Mouse (Mus musculus) MEL (cell line): ENCODE data around the gene Ssmem1. TPM values are rescaled to one million over a fixed set of nuclear protein-coding genes. Genes with fewer than 3 reads are reported as not detected.

Experiments used
- DNase-seq: peaks from one replicate; pipeline ENCODE4 v3.0.0; 2011; ENCODE audit warnings: low read depth, low spot score
- H3K27ac ChIP-seq: 2 replicates; pipeline ENCODE4 v1.5.1; 2012; ENCODE audit warnings: low read depth, mild to moderate bottlenecking, control low read depth, low read length, moderate library complexity; ENCODE audit not compliant: control insufficient read depth
- H3K27me3 ChIP-seq, 2 experiments: fragments of 150-350 bp in 1 of 2; sonication (generic) in 1 of 2; 2 replicates each; pipeline ENCODE4 v1.6.1; 2012; ENCODE audit warnings: low read length in 2 of 2, mild to moderate bottlenecking in 2 of 2, improper control_type of control experiment in 1 of 2, moderate library complexity in 1 of 2; ENCODE audit not compliant: insufficient read depth in 2 of 2, control insufficient read depth in 1 of 2
- H3K36me3 ChIP-seq, 2 experiments: 2 replicates each; pipeline ENCODE4 v1.6.1; 2012 to 2014; ENCODE audit warnings: low read length in 2 of 2, improper control_type of control experiment in 1 of 2, inconsistent platforms in 1 of 2, mild to moderate bottlenecking in 1 of 2; ENCODE audit not compliant: insufficient read depth in 2 of 2, control insufficient read depth in 1 of 2
- H3K4me1 ChIP-seq, 2 experiments: fragments of 150-350 bp in 1 of 2; sonication (generic) in 1 of 2; 2 replicates each; pipeline ENCODE4 v1.6.1; 2012; ENCODE audit warnings: low read length in 2 of 2, improper control_type of control experiment in 1 of 2, mild to moderate bottlenecking in 1 of 2; ENCODE audit not compliant: insufficient read depth in 2 of 2, control insufficient read depth in 1 of 2
- H3K4me3 ChIP-seq, 2 experiments: fragments of 150-350 bp in 1 of 2; sonication (generic) in 1 of 2; 2 replicates each; pipeline ENCODE4 v1.5.1; 2012; ENCODE audit warnings: low read depth in 2 of 2, low read length in 2 of 2, mild to moderate bottlenecking in 2 of 2, moderate library complexity in 2 of 2, control low read depth in 1 of 2, improper control_type of control experiment in 1 of 2; ENCODE audit not compliant: control insufficient read depth in 1 of 2, insufficient read depth in 1 of 2
- H3K79me2 ChIP-seq: 2 replicates; pipeline ENCODE4 v1.6.1; 2012; ENCODE audit warnings: mild to moderate bottlenecking, low read length, moderate library complexity; ENCODE audit not compliant: control insufficient read depth, poor library complexity, insufficient read depth
- H3K9ac ChIP-seq: 2 replicates; pipeline ENCODE4 v1.6.1; 2012; ENCODE audit warnings: low read depth, mild to moderate bottlenecking, control low read depth, low read length, moderate library complexity; ENCODE audit not compliant: control insufficient read depth, poor library complexity, severe bottlenecking
- H3K9me3 ChIP-seq: fragments of 150-350 bp; sonication (generic); replicated peaks from 2 replicates; pipeline ENCODE4 v1.6.1; 2012; ENCODE audit warnings: mild to moderate bottlenecking, low read length, improper control_type of control experiment, moderate library complexity; ENCODE audit not compliant: insufficient read depth
- CHD1 ChIP-seq: IDR thresholded peaks from 2 replicates; pipeline ENCODE4 v1.6.1; 2012; ENCODE audit warnings: low read depth, mild to moderate bottlenecking, inconsistent platforms, low read length, improper control_type of control experiment
- CHD2 ChIP-seq: IDR thresholded peaks from 2 replicates; pipeline ENCODE4 v1.6.1; 2011; ENCODE audit warnings: low read length, improper control_type of control experiment
- CTCF ChIP-seq, 3 experiments: IDR thresholded peaks in 2 of 3; conservative IDR thresholded peaks in 1 of 3; 2 replicates each; pipeline ENCODE4 v1.5.1; 2011 to 2012; ENCODE audit warnings: low read length in 3 of 3, low read depth in 2 of 3, mild to moderate bottlenecking in 2 of 3, improper control_type of control experiment in 1 of 3, inconsistent platforms in 1 of 3, mixed read lengths in 1 of 3, moderate library complexity in 1 of 3; ENCODE audit not compliant: control insufficient read depth in 1 of 3, insufficient read depth in 1 of 3, poor library complexity in 1 of 3, severe bottlenecking in 1 of 3
- E2F4 ChIP-seq: IDR thresholded peaks from 2 replicates; pipeline ENCODE4 v1.6.1; 2011; ENCODE audit warnings: low read depth, low read length, improper control_type of control experiment, borderline replicate concordance
- ELF1 ChIP-seq: IDR thresholded peaks from 2 replicates; pipeline ENCODE4 v1.6.1; 2014; ENCODE audit warnings: low read depth, mild to moderate bottlenecking, inconsistent platforms, low read length, improper control_type of control experiment, moderate library complexity
- ETS1 ChIP-seq: IDR thresholded peaks from 2 replicates; pipeline ENCODE4 v1.6.1; 2012; ENCODE audit warnings: low read depth, mild to moderate bottlenecking, inconsistent platforms, low read length, improper control_type of control experiment, moderate library complexity
- GABPA ChIP-seq: IDR thresholded peaks from 2 replicates; pipeline ENCODE4 v1.6.1; 2012; ENCODE audit warnings: low read depth, mild to moderate bottlenecking, inconsistent platforms, low read length, improper control_type of control experiment, moderate library complexity
- GATA1 ChIP-seq: IDR thresholded peaks from 2 replicates; pipeline ENCODE4 v1.6.1; 2011; ENCODE audit warnings: low read depth, low read length, improper control_type of control experiment
- JUND ChIP-seq: IDR thresholded peaks from 2 replicates; pipeline ENCODE4 v1.6.1; 2011; ENCODE audit warnings: low read depth, mild to moderate bottlenecking, improper control_type of control experiment, low read length
- KAT2A ChIP-seq: conservative IDR thresholded peaks from 2 replicates; pipeline ENCODE4 v1.6.1; 2012; ENCODE audit warnings: low read depth, low read length, improper control_type of control experiment, inconsistent platforms
- MAZ ChIP-seq: IDR thresholded peaks from 2 replicates; pipeline ENCODE4 v1.6.1; 2012; ENCODE audit warnings: low read depth, mild to moderate bottlenecking, inconsistent platforms, low read length, improper control_type of control experiment
- MYB ChIP-seq: IDR thresholded peaks from 2 replicates; pipeline ENCODE4 v1.6.1; 2011; ENCODE audit warnings: mild to moderate bottlenecking, low read depth, low read length, improper control_type of control experiment
- NELFE ChIP-seq: IDR thresholded peaks from 2 replicates; pipeline ENCODE4 v1.6.1; 2011; ENCODE audit warnings: low read depth, low read length, improper control_type of control experiment
- NRF1 ChIP-seq: IDR thresholded peaks from 2 replicates; pipeline ENCODE4 v1.6.1; 2014; ENCODE audit warnings: low read depth, mild to moderate bottlenecking, inconsistent platforms, low read length, improper control_type of control experiment, moderate library complexity; ENCODE audit not compliant: poor library complexity, insufficient read depth, severe bottlenecking
- POLR2A ChIP-seq, 2 experiments: IDR thresholded peaks; 2 replicates each; pipeline ENCODE4 v1.6.1; 2011 to 2012; ENCODE audit warnings: low read length in 2 of 2, mild to moderate bottlenecking in 2 of 2, control low read depth in 1 of 2, improper control_type of control experiment in 1 of 2, low read depth in 1 of 2, moderate library complexity in 1 of 2; ENCODE audit not compliant: control insufficient read depth in 1 of 2, insufficient read depth in 1 of 2, poor library complexity in 1 of 2
- POLR2AphosphoS2 ChIP-seq: IDR thresholded peaks from 2 replicates; pipeline ENCODE4 v1.6.1; 2011; ENCODE audit warnings: low read length, improper control_type of control experiment
- POLR2AphosphoS5 ChIP-seq: IDR thresholded peaks from 2 replicates; pipeline ENCODE4 v1.6.1; 2012; ENCODE audit warnings: low read depth, borderline replicate concordance, mild to moderate bottlenecking, inconsistent platforms, low read length, moderate library complexity, mixed read lengths
- RAD21 ChIP-seq: IDR thresholded peaks from 2 replicates; pipeline ENCODE4 v1.6.1; 2011; ENCODE audit warnings: mild to moderate bottlenecking, low read depth, low read length, improper control_type of control experiment
- RCOR1 ChIP-seq: IDR thresholded peaks from 2 replicates; pipeline ENCODE4 v1.6.1; 2012; ENCODE audit warnings: low read depth, mild to moderate bottlenecking, inconsistent platforms, low read length, improper control_type of control experiment
- TAL1 ChIP-seq: IDR thresholded peaks from 2 replicates; pipeline ENCODE4 v1.6.1; 2012; ENCODE audit warnings: mild to moderate bottlenecking, inconsistent platforms, low read length, moderate library complexity, mixed read lengths
- TCF12 ChIP-seq: IDR thresholded peaks from 2 replicates; pipeline ENCODE4 v1.6.1; 2014; ENCODE audit warnings: low read depth, mild to moderate bottlenecking, inconsistent platforms, low read length, improper control_type of control experiment, moderate library complexity
- ZC3H11A ChIP-seq: IDR thresholded peaks from 2 replicates; pipeline ENCODE4 v1.6.1; 2012; ENCODE audit warnings: low read depth, mild to moderate bottlenecking, inconsistent platforms, low read length, improper control_type of control experiment
- ZKSCAN1 ChIP-seq: IDR thresholded peaks from 2 replicates; pipeline ENCODE4 v1.6.1; 2012; ENCODE audit warnings: low read depth, mild to moderate bottlenecking, inconsistent platforms, low read length, improper control_type of control experiment, moderate library complexity
- polyA plus RNA-seq, 2 experiments: library from polyadenylated mRNA; stranded (reverse) in 1 of 2; unstranded in 1 of 2; fragments of >175 nt in 1 of 2; fragments of >200 nt in 1 of 2; gene quantifications; 2 replicates each; pipeline versions ENCODE4 v1.2.1 to v1.2.4; 2012; ENCODE audit warnings: low replicate concordance in 2 of 2, low read depth in 1 of 2; ENCODE audit not compliant: insufficient read length in 2 of 2, insufficient read depth in 1 of 2, missing spikeins in 1 of 2
- total RNA-seq: library from RNA; depleted of rRNA; stranded (reverse); fragments of 300-350 nt; gene quantifications from 2 replicates; pipeline ENCODE4 v1.2.3, GENCODE M21; 2012

The Ssmem1 gene
- total and polyA plus RNA-seq, 3 experiments = 0.08 to 0.13 TPM; not detected in 1

DNA sequence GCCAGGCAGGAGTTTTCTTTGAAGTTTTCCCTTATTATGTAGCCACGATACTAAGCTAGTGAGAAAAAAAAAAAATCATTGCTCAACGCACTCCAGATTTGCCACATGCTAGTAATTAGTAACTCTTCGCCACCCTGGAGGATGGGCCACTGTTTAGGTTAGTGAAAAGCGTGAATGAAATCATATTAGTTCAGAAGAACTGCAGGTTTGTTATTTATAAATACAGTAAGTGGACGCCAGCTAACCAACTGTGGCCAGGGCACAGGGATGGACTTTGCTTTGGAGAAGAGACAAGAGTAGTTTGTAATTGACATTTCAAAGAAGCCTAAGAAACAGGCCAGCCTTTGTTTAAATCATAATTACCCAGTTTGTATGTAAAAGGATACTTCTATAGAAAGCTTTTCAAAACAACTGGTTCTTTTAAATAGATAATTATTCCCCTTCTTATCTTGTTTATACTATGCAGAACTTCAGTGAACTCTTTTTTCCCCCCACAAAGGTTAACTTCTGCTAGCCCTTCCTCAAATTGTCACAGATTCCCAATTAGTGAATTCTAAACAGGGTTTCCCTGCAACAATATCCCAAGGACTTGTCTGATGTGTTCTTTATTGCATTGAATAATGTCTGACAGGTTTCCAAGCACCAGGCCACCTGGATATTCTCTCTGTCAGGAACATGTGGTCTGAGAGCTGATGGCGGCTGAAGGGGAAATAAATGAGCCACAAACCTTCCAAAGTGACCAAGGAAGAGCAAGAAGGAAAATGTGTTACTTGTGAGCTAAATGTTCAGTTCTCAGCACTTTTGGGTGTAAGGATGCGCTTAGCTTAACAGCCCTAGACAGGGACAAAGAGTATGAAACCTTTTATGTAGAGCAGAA is 16.0 kb downstream of the Ssmem1 start:
- Histone ChIP-seq H3K27me3 (peaks cover 4 to 8% of the 10 kb centered on the region in 2 experiments), H3K79me2 (no peaks in the 10 kb centered on the region), H3K27ac (no peak overlapping the region), H3K36me3 (no peaks in the 10 kb centered on the region), H3K4me1 (no peaks in the 10 kb centered on the region), H3K9ac (no peak overlapping the region), H3K9me3 (no peaks in the 10 kb centered on the region), H3K4me3 (no peak overlapping the region)
- DNase-seq = no peak
- TF ChIP-seq CHD2 (no peak), MAZ (no peak), POLR2AphosphoS5 (no peak), NELFE (no peak), GABPA (no peak), RCOR1 (no peak), NRF1 (no peak), RAD21 (no peak), POLR2AphosphoS2 (no peak), ZKSCAN1 (no peak), ELF1 (no peak), TCF12 (no peak), E2F4 (no peak), POLR2A (IDR thresholded peaks at IDR 0.05; ENCODE audit: control insufficient read depth in 1 of 2, insufficient read depth in 1 of 2, low read depth in 1 of 2, low read length in 2 of 2, poor library complexity in 1 of 2) (no peak)

DNA sequence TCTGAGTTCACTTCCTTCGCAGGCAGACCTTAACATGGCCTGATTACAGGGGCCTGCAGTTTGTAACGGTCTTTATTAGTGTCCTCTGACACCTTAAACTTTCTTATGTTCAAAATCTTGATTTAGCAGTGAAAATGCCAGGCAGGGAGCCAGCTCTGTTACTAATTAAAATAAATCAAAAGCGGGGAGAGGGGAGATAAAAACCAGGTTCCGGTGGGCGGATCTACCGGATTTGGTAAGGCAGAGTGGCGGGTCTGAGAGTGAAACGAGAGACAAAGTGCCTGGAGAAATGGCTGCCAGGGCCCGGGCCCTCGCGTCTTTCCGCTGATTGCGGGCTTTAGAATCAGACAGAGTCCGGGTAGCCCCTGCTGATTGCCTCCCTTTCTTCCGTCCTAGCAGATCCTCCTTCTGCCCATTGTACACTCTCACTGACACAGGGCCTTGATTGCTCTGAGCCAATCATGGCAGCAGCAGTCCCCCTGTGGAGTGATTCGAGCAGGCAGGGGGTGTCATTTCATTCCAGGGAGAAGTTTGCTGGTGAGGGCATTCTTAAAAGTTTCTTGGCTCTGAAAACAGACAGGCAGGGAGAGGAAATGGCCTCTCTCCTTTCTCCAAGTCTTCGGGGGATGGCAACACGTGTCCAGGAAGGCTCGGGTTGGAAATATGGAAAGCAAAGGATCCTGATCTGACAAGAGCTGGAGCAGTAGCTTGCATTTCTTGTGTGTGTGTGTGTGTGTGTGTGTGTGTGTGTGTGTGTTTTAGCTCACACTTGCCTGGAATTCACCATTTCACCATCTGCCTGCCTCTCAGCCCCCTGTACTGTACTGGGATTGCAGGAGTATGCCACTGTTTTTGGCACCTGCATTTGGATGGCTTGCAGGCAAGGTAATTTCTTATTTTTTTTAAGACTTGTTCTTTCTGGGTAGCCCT is 17.2 kb downstream of the Ssmem1 start:
- H3K79me2 ChIP-seq = no peaks in the 10 kb centered on the region
- TF ChIP-seq CTCF (IDR thresholded peaks at IDR 0.05 in 2 of 3, conservative IDR thresholded peaks at IDR 0.05 in 1 of 3; ENCODE audit: control insufficient read depth in 1 of 3, insufficient read depth in 1 of 3, low read depth in 2 of 3, low read length in 3 of 3, poor library complexity in 1 of 3, severe bottlenecking in 1 of 3) (no peak), NELFE (no peak), ETS1 (no peak), ZKSCAN1 (no peak), NRF1 (no peak), MYB (no peak), JUND (no peak), POLR2A (IDR thresholded peaks at IDR 0.05; ENCODE audit: control insufficient read depth in 1 of 2, insufficient read depth in 1 of 2, low read depth in 1 of 2, low read length in 2 of 2, poor library complexity in 1 of 2) (no peak), MAZ (no peak), TCF12 (no peak), POLR2AphosphoS2 (no peak), KAT2A (no peak), ELF1 (no peak), CHD1 (no peak), GATA1 (no peak), ZC3H11A (no peak), TAL1 (no peak)
- no peaks in the 10 kb centered on the region for H3K36me3 ChIP-seq
- H3K27ac ChIP-seq = no peak overlapping the region
- H3K9ac ChIP-seq = no peak overlapping the region
- no peak for DNase-seq
- no peaks in the 10 kb centered on the region for H3K9me3 ChIP-seq
- H3K27me3 ChIP-seq = peaks cover 4 to 8% of the 10 kb centered on the region in 2 experiments
- no peak overlapping the region for H3K4me3 ChIP-seq
- no peaks in the 10 kb centered on the region for H3K4me1 ChIP-seq
